Mouse (Mus musculus) forebrain, embryonic 16.5 days (tissue): ENCODE data around the gene Dcp1a. TPM values are rescaled to one million over a fixed set of nuclear protein-coding genes. Genes with fewer than 3 reads are reported as not detected.

Experiments used
- ATAC-seq: fragments of 200-750 bp; cut with Nextera tagmentation; 2 replicates; pipeline ENCODE4 v1.8.0; 2017; ENCODE audit warnings: mild to moderate bottlenecking, moderate library complexity
- H3K27ac ChIP-seq: fragments of 300-500 bp; sonication (generic); 2 replicates; pipeline ENCODE4 v1.5.1; 2014; ENCODE audit warnings: low read length, control low read depth
- H3K27me3 ChIP-seq: fragments of 300-500 bp; sonication (generic); replicated peaks from 2 replicates; pipeline ENCODE4 v1.6.1; 2014; ENCODE audit warnings: low read length; ENCODE audit not compliant: control insufficient read depth, insufficient read depth
- H3K36me3 ChIP-seq: fragments of 300-500 bp; sonication (generic); 2 replicates; pipeline ENCODE4 v1.6.1; 2014; ENCODE audit not compliant: control insufficient read depth, insufficient read depth
- H3K4me1 ChIP-seq: fragments of 300-500 bp; sonication (generic); replicated peaks from 2 replicates; pipeline ENCODE4 v1.6.1; 2014; ENCODE audit warnings: low read length; ENCODE audit not compliant: control insufficient read depth, insufficient read depth
- H3K4me2 ChIP-seq: fragments of 300-500 bp; sonication (generic); 2 replicates; pipeline ENCODE4 v1.6.1; 2014; ENCODE audit warnings: mild to moderate bottlenecking, low read length, control low read depth
- H3K4me3 ChIP-seq: fragments of 300-500 bp; sonication (generic); replicated peaks from 2 replicates; pipeline ENCODE4 v1.5.1; 2014; ENCODE audit warnings: mild to moderate bottlenecking, low read length, control low read depth
- H3K9ac ChIP-seq: fragments of 300-500 bp; sonication (generic); replicated peaks from 2 replicates; pipeline ENCODE4 v1.6.1; 2014; ENCODE audit warnings: low read depth, low read length, control low read depth
- H3K9me3 ChIP-seq: fragments of 300-500 bp; sonication (generic); 2 replicates; pipeline ENCODE4 v1.6.1; 2016; ENCODE audit warnings: low read length; ENCODE audit not compliant: control insufficient read depth
- WGBS: fragments of 180-500 bp; shearing (Covaris S2); extraction: QIAGEN DNeasy Blood & Tissue Kit; methylation state at CpG from one replicate; pipeline ENCODE4 v1.1.7; 2014; 5-methylcytosine and 5-hydroxymethylcytosine counted together
- polyA plus RNA-seq: library from polyadenylated mRNA; unstranded; fragments of >200 nt; fragmentation: Nextera tagmentation; extraction: Ambion mirVana; gene quantifications from 2 replicates; pipeline ENCODE4 v1.2.1, GENCODE M21; 2015

The Dcp1a gene
- polyA plus RNA-seq, 1 experiment from 2014 or later = 23.1 TPM

DNA sequence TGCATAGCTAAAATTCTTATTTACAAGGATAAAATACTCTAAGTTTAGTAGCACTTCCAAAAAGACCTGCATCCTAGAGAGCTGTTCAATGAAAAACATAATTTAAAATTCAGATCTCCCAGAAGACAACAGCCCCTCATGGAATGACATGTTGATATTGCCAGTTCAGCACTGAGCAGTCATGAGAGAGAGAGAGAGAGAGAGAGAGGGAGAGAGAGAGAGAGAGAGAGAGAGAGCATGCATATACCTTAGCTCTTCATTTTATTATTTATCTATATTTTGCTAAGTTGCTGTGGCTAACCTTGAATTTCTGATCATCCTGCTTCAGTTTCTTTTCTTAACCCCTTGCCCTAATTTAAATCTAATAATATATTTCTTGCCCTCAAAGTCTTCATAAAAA lies 83.0 kb downstream of the Dcp1a start:
- H3K36me3 ChIP-seq = peaks cover 20% of the 10 kb centered on the region

GRCm38 (mm10) chr14:30564451-30564850 lies 85.1 kb downstream of the Dcp1a start:
- no peak overlapping the region for H3K4me3 ChIP-seq
- no peak overlapping the region for H3K4me2 ChIP-seq
- H3K4me1 ChIP-seq = peaks cover 12% of the 10 kb centered on the region
- no peak overlapping the region for H3K9ac ChIP-seq
- no peak for ATAC-seq
- peaks cover 29% of the 10 kb centered on the region for H3K36me3 ChIP-seq
- no peak overlapping the region for H3K27ac ChIP-seq
- 100% methylated on average over 2 of the region's 2 CpGs for WGBS
- H3K9me3 ChIP-seq = no peaks in the 10 kb centered on the region
- H3K27me3 ChIP-seq = no peaks in the 10 kb centered on the region

More for the DNA sequence above, 83.0 kb downstream of the Dcp1a start:
- no peak for ATAC-seq
- Histone ChIP-seq H3K9ac (no peak overlapping the region), H3K27me3 (no peaks in the 10 kb centered on the region), H3K4me1 (peaks cover 12% of the 10 kb centered on the region), H3K9me3 (no peaks in the 10 kb centered on the region), H3K4me2 (no peak overlapping the region), H3K4me3 (no peak overlapping the region), H3K27ac (no peak overlapping the region)

DNA sequence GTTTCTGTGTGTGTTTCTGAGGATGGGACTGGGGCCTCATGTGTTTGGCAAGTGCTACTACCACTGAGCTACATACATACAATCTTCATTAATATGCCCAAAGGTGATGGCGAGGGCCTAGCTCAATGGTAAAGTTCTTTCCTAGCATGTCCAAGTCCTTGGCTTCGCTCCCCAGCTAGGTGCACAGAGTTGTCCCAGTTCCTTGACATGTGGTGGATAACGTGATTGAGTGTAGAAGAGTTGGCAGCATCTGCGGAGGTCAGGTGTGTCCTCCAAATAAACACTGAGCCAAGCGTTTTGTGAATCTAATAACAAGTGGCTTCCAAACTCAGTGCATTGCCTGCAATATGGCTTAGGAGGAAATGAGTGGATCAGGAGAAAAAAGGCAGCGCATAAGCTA lies 87.0 kb downstream of the Dcp1a start:
- Histone ChIP-seq H3K9ac (no peak overlapping the region), H3K27me3 (no peaks in the 10 kb centered on the region), H3K9me3 (no peaks in the 10 kb centered on the region), H3K4me3 (no peak overlapping the region), H3K4me1 (peaks cover 6% of the 10 kb centered on the region), H3K36me3 (peaks cover 37% of the 10 kb centered on the region), H3K27ac (no peak overlapping the region), H3K4me2 (no peak overlapping the region)
- ATAC-seq = no peak
- WGBS = 92% methylated on average over 6 of the region's 6 CpGs

DNA sequence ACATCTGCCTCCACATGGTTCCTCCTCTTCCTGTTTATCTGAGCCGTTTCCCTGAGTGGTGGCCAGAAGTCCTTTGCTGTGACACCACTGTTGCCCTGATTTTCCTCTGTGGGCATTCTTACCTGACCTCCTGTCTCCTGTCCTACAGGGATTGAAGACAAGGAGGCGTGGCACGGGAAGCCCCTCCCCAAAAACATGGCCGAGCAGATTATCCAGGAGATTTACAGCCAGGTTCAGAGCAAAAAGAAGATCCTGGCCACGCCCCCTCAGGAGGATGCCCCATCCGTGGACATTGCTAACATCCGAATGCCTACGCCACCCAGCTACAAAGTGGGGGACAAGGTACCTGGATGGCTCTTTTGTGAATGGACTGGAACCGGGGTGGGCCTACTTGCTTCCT lies 88.7 kb downstream of the Dcp1a start:
- H3K27me3 ChIP-seq = no peaks in the 10 kb centered on the region
- 87% methylated on average over 9 of the region's 9 CpGs for WGBS
- no peaks in the 10 kb centered on the region for H3K9me3 ChIP-seq
- H3K4me2 ChIP-seq = no peak overlapping the region
- H3K9ac ChIP-seq = no peak overlapping the region
- H3K27ac ChIP-seq = no peak overlapping the region
- no peak for ATAC-seq
- no peaks in the 10 kb centered on the region for H3K4me1 ChIP-seq
- H3K4me3 ChIP-seq = no peak overlapping the region
- H3K36me3 ChIP-seq = peaks cover 45% of the 10 kb centered on the region

DNA sequence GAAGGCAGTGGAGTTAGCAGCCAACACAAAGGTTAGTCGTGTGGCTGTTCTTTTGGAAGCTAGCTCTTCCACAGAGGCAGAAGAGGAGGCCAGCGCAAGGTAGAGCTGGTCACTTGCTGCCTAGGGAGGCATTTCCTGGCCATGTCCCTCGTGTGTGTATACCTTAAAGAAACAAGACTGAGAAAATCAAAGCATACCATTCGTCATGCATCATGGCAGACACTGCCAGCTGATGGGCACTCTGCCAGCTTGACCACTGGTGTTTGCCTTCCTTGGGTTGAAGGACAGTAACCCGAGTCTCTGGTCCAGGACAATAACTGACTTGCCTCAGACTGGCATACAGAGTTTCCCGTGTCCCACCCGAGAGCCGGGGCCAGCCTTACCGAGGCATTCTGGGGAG lies 91.0 kb downstream of the Dcp1a start:
- no peaks in the 10 kb centered on the region for H3K9me3 ChIP-seq
- ATAC-seq = no peak
- peaks cover 52% of the 10 kb centered on the region for H3K36me3 ChIP-seq
- H3K9ac ChIP-seq = no peak overlapping the region
- H3K27me3 ChIP-seq = no peaks in the 10 kb centered on the region
- no peaks in the 10 kb centered on the region for H3K4me1 ChIP-seq
- no peak overlapping the region for H3K4me2 ChIP-seq
- WGBS = 76% methylated on average over 9 of the region's 9 CpGs
- no peak overlapping the region for H3K4me3 ChIP-seq
- no peak overlapping the region for H3K27ac ChIP-seq

DNA sequence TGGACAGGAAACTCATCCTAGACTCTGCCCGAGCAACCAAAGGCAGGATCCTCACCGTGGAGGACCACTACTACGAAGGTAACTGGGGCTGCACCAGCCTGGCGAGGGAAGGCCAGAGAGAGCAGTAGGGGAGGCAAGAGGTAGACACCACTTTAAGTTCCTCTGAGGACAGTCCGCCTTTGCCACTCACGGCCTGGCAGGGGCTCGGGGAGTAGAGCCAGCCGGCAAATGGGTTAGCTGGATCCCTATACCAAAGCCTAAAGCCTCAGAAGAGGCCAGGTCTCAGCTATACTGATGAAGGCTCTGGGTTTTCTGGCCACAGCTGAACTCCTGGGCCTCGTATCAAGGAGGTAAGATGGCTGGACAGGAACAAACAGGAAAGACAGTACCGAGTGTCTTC lies 92.9 kb downstream of the Dcp1a start:
- Histone ChIP-seq H3K4me3 (no peak overlapping the region), H3K27me3 (no peaks in the 10 kb centered on the region), H3K4me2 (no peak overlapping the region), H3K9me3 (no peaks in the 10 kb centered on the region), H3K4me1 (no peaks in the 10 kb centered on the region), H3K9ac (no peak overlapping the region), H3K36me3 (peaks cover 47% of the 10 kb centered on the region), H3K27ac (no peak overlapping the region)
- 88% methylated on average over 10 of the region's 10 CpGs for WGBS
- ATAC-seq = no peak

- no peak overlapping the region for H3K9ac ChIP-seq
- H3K36me3 ChIP-seq = peaks cover 45% of the 10 kb centered on the region
- 54% methylated on average over 8 of the region's 8 CpGs for WGBS
- no peaks in the 10 kb centered on the region for H3K9me3 ChIP-seq
- no peaks in the 10 kb centered on the region for H3K27me3 ChIP-seq
- H3K4me1 ChIP-seq = no peaks in the 10 kb centered on the region
- H3K4me2 ChIP-seq = no peak overlapping the region
- no peak for ATAC-seq
- H3K27ac ChIP-seq = no peak overlapping the region
- H3K4me3 ChIP-seq = no peak overlapping the region
These were observed 93.9 kb downstream of the Dcp1a start for GRCm38 (mm10) chr14:30573235-30573634.

GRCm38 (mm10) chr14:30573983-30574584 lies 94.7 kb downstream of the Dcp1a start:
- no peaks in the 10 kb centered on the region for H3K9me3 ChIP-seq
- no peak overlapping the region for H3K4me2 ChIP-seq
- WGBS = 70% methylated on average over 6 of the region's 6 CpGs
- H3K4me1 ChIP-seq = no peaks in the 10 kb centered on the region
- ATAC-seq = peak; percentile 82
- no peak overlapping the region for H3K4me3 ChIP-seq
- H3K36me3 ChIP-seq = peaks cover 37% of the 10 kb centered on the region
- no peak overlapping the region for H3K27ac ChIP-seq
- no peak overlapping the region for H3K9ac ChIP-seq
- no peaks in the 10 kb centered on the region for H3K27me3 ChIP-seq

- WGBS = 83% methylated on average over 7 of the region's 7 CpGs
- Histone ChIP-seq H3K27ac (no peak overlapping the region), H3K4me3 (no peak overlapping the region), H3K36me3 (peaks cover 29% of the 10 kb centered on the region), H3K4me2 (no peak overlapping the region), H3K9ac (no peak overlapping the region), H3K27me3 (no peaks in the 10 kb centered on the region), H3K9me3 (no peaks in the 10 kb centered on the region), H3K4me1 (no peaks in the 10 kb centered on the region)
- no peak for ATAC-seq
These were observed 96.5 kb downstream of the Dcp1a start for GRCm38 (mm10) chr14:30575791-30576190.

- Histone ChIP-seq H3K9me3 (no peaks in the 10 kb centered on the region), H3K36me3 (peaks cover 25% of the 10 kb centered on the region), H3K9ac (no peak overlapping the region), H3K27me3 (no peaks in the 10 kb centered on the region), H3K27ac (no peak overlapping the region), H3K4me3 (no peak overlapping the region), H3K4me2 (no peak overlapping the region), H3K4me1 (no peaks in the 10 kb centered on the region)
- ATAC-seq = no peak
- 76% methylated on average over 5 of the region's 5 CpGs for WGBS
These were observed 96.9 kb downstream of the Dcp1a start for GRCm38 (mm10) chr14:30576260-30576659.
